Mouse (Mus musculus): Measurements from ENCODE around the gene Prg4.

Prg4 gene

GRCm38 (mm10) chr1:150404555-150404954 lies 61.4 kb downstream of the Prg4 start:
- DNase-seq, result no peak

DNA sequence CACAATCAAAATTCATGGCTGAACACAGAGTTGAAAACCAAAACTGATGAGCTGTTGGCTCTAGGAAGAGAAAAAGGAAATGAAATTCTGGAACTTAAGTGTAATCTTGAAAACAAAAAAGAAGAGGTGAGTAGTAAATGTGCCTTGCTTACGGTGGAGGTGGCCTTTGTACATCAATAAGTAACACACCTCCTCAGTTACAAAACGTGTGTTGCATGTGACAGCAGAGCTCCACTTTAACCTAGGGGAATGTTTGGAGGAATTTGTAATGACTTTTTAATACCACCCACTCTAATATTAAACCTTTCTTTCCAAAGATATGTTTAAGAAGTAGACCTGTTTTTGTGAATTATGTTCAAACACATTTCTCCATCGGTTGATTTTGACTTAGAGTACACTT lies 62.1 kb downstream of the Prg4 start:
- no peak for DNase-seq

Data from retina, postnatal 1 day (tissue).